Mouse (Mus musculus): ENCODE results near the gene C3ar1. TPM values are rescaled to one million over a fixed set of nuclear protein-coding genes. Genes with fewer than 3 reads are reported as not detected.

C3ar1 gene
- total RNA-seq (2021) = 1.9 and 3.0 TPM in 2 replicates
- long read RNA-seq, full-length matches to known transcripts = 1 of 1 reads
- long read RNA-seq, partial matches to known transcripts = 0 of 1 reads
- long read RNA-seq, other reads (novel, unspliced or antisense) = 0 of 1 reads

- peak; percentile 20 for DNase-seq
Measured at GRCm38 (mm10) chr6:122855955-122856354, at the start of gene C3ar1. Gene C3ar1, minus strand, starts transcription at chr6:122856161.

GRCm38 (mm10) chr6:122892442-122893049, 36.6 kb upstream of the C3ar1 start:
- peak; percentile 52 for DNase-seq

DNA sequence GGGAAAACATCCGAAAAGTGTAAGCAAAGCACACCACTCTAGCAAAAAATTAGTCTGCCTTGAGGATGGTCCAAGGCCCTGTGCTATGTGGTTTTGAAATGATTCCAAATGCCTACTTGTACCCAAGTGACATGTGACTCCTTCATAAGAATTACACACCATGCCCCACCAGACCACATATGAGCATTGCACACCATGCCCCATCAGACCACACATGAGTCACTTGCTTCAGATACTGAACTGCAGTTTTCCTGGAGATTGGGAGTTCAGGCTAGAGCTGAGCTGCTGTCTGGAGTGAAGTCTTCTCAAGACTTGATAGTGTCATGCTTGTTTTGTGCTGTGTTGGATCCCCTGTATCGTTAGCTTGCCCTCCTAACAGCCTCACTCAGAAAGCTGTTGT, 33.6 kb upstream of the C3ar1 start:
- no peak for DNase-seq

DNA sequence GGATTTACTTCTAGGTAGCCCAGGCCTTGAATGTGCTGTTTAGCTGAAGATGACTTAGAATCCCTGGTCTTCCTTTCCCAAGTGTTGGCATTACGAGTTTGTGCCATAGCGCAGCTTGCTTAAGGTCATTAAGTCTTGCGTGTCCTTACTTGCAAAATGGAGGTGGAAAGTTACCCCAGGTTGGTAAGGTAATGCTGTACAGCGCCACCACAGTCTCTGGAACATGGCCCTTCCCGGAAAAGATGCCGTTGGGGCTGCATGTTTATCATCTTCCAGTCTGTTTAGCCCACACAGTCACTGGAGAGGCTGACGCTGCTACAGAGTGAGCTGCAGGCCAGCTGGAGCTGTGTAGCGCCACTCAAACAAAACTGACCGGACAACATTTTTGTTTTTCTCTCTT, 27.6 kb upstream of the C3ar1 start:
- DNase-seq = no peak

DNA sequence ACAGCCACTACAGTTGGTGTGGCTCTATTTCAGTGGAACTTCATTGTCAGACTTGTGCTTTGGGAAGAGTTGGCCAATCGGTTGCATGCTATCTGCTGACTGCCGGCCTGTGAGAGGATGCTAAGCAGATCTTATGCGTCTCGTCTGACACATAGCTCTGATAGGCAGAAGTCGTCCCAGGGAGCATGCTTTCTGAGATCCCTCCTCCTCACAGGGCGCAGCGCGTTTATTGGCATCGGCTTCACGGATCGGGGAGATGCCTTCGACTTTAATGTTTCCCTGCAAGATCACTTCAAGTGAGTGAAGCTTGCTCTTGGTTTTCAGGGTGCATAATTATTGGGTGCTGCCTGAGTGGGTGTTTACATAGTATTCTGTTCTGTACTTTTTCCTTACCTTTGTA, 25.3 kb upstream of the C3ar1 start:
- no peak for DNase-seq

GRCm38 (mm10) chr6:122879781-122880505, 24.0 kb upstream of the C3ar1 start:
- no peak for DNase-seq

- DNase-seq = no peak
Measured at GRCm38 (mm10) chr6:122879141-122879735, 23.3 kb upstream of the C3ar1 start.

- DNase-seq = no peak
Measured at GRCm38 (mm10) chr6:122874720-122875389, 18.9 kb upstream of the C3ar1 start.

- peak; percentile 97 for DNase-seq
Measured at GRCm38 (mm10) chr6:122873871-122874719, 18.1 kb upstream of the C3ar1 start, which contains the start of gene Necap1. Gene Necap1, plus strand, starts transcription at chr6:122874474.

DNA sequence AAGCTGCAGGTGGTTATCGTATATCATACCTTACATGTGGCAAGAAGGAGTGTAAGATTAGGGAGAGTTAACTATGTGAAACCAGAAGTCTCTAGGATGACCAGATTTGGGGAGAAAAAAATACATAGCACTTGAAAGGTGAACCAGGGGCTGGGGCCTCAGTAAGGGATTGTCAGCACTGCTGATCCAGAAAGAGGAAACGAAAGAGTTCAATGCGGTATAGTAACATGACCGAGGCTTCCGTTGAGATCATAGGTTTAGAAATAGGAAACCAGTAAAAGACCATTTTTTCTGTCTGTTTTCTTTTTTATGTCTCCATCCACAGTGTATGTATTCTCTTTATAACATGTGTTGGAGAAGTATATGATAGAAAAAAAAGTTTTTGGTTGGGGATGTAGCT, 16.8 kb upstream of the C3ar1 start:
- DNase-seq = no peak

GRCm38 (mm10) chr6:122869846-122870245, 13.9 kb upstream of the C3ar1 start:
- no peak for DNase-seq

GRCm38 (mm10) chr6:122867914-122868313, 12.0 kb upstream of the C3ar1 start:
- DNase-seq = no peak

GRCm38 (mm10) chr6:122862871-122863270, 6.9 kb upstream of the C3ar1 start:
- DNase-seq = no peak

DNA sequence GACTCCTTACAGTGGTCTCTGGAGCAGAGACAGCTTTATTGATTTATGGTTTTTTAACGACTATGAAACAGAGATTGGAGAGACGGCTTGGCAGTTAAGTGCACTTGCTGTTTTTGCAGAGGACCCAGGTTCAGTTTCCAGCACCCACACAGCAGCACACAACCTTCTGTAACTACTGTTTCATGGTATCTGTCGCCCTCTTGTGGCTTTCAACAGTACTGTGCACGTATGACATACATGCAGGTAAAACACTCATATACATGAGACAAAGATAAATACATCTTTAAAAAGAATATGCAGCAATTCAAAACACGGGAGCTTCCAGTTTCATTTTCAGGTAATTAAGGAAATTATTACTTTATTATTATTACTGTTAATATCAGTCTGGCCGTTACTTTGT, 6.5 kb upstream of the C3ar1 start:
- no peak for DNase-seq

- no peak for DNase-seq
Measured at GRCm38 (mm10) chr6:122854552-122854951, 1.4 kb downstream of the C3ar1 start.

DNA sequence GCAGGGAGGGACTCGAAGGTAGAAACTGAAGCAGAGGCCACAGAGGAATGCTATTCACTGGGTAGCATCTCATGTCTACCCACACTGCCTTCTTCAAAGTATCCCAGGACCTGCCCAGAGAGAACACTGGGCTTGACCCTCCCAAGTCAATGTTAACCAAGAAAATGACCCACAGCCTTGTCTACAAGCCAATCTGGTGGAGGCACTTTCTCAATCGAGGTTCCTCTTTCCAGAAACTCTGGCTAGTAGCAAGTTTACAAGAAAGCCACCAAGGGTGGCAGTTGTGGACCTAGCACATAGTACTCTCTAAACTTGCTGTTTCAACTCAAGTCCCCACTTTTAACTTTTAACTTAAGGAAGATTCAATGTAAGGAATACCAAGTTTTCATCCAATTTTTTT, 3.3 kb downstream of the C3ar1 start:
- DNase-seq = no peak

DNA sequence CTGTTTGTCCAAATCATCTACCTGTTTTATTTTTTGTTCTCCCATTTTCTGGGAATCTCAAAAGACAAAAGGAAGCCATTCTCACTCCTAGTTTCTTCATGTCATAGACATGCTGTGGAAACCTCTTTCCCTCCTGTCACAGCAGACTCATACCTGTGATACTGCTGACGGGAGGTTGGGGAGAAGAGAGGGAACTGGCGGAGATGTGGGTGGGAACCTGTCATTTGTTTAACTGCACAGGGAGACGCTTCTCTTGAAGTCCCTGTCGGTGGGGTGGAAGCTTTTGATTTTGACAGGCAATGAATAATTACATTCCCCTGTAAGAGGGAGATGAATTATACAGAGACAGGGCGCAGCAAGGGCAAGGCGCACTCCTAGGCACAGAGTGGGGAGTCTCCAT, 12.2 kb downstream of the C3ar1 start:
- DNase-seq = no peak

DNA sequence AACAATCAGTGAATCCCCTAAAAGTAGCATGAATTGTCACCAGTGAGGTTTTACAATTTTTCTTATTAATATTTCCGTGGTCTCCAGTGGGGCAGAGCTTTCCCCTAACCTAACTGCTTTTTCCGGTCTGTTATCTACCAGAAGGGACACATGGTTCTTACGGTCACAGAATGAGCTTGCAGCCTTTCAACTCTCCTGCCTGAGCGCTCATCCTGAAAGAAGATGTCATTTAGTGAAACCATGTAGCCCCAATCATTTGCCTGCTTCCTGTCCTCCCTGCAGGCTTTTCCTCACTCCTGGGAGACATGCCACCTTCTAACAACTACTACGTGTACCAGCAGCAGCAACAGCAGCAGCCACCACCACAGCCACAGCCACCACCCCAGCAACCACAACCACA, 18.4 kb downstream of the C3ar1 start:
- DNase-seq = no peak

GRCm38 (mm10) chr6:122836974-122837373, 19.0 kb downstream of the C3ar1 start:
- no peak for DNase-seq

GRCm38 (mm10) chr6:122834365-122834764, 21.6 kb downstream of the C3ar1 start:
- DNase-seq = peak; percentile 46

DNA sequence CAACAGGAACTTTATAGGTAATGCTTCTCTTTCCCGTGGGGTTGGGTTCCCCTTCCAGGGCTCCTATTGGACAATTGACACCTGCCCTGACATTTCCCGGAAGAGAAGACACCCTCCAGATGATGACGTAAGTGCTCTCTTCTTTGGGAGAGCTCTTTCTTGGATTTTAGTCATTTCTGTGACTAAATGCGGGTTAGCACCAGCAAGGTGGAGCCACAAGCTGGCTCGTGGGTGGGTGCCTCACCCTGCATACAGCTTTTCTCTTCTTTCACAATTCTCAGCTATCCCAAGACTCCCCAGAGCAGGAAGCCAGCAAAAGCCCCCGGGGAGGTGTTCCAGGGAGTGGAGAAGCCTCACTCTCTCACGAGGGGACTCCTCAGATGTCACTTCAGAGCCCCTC, 23.1 kb downstream of the C3ar1 start:
- no peak for DNase-seq

DNA sequence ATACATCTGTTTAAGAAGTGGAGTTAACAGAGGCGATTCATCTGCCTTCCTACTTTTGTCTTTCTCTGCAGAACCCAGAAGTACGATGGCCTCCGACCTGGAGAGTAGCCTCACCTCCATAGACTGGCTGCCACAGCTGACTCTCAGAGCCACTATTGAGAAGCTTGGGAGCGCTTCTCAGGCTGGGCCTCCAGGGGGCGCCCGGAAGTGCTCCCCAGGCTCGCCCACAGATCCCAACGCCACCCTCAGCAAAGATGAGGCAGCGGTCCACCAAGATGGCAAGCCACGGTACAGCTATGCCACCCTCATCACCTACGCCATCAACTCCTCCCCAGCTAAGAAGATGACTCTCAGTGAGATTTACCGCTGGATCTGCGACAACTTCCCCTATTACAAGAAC, 27.9 kb downstream of the C3ar1 start:
- DNase-seq = peak; percentile 35
